Mouse (Mus musculus) neural tube, embryonic 11.5 days (tissue): ENCODE measurements at regions not wholly inside any gene's neighbourhood (a gene's known extent, or its start where the extent isn't known, plus 50 kb on each side); places are given as distances from the start of the nearest gene placed in this dataset.
A peak's percentile ranks its signal among the peaks of the same experiment; 100 is the strongest.

Experiments
- ATAC-seq: fragments of 200-750 bp; cut with Nextera tagmentation; 2 replicates; pipeline ENCODE4 v1.8.0; 2017; ENCODE audit warnings: moderate number of reproducible peaks, mild to moderate bottlenecking, moderate TSS enrichment, moderate library complexity; ENCODE audit not compliant: insufficient read depth, low FRiP score, low TSS enrichment
- DNase-seq: peaks from one replicate; pipeline ENCODE4 v3.0.0-alpha.2; 2015; ENCODE audit warnings: low spot score
- H3K27ac ChIP-seq: fragments of 300-500 bp; sonication (generic); 2 replicates; pipeline ENCODE4 v1.5.1; 2014; ENCODE audit warnings: low read depth, mild to moderate bottlenecking, low read length
- H3K27me3 ChIP-seq: fragments of 300-500 bp; sonication (generic); 2 replicates; pipeline ENCODE4 v1.6.1; 2014; ENCODE audit warnings: mild to moderate bottlenecking, low read length, mixed read lengths; ENCODE audit not compliant: control insufficient read depth, insufficient read depth
- H3K36me3 ChIP-seq: fragments of 300-500 bp; sonication (generic); 2 replicates; pipeline ENCODE4 v1.6.1; 2014; ENCODE audit warnings: mild to moderate bottlenecking, low read length, moderate library complexity, mixed read lengths; ENCODE audit not compliant: control insufficient read depth, insufficient read depth
- H3K4me1 ChIP-seq: fragments of 300-500 bp; sonication (generic); 2 replicates; pipeline ENCODE4 v1.6.1; 2014; ENCODE audit warnings: low read length, mixed read lengths; ENCODE audit not compliant: control insufficient read depth, insufficient read depth
- H3K4me2 ChIP-seq: fragments of 300-500 bp; sonication (generic); 2 replicates; pipeline ENCODE4 v1.6.1; 2014; ENCODE audit warnings: low read depth, mild to moderate bottlenecking, moderate library complexity
- H3K4me3 ChIP-seq: fragments of 300-500 bp; sonication (generic); 2 replicates; pipeline ENCODE4 v1.5.1; 2014; ENCODE audit warnings: low read depth, low read length
- H3K9ac ChIP-seq: fragments of 300-500 bp; sonication (generic); 2 replicates; pipeline ENCODE4 v1.6.1; 2014; ENCODE audit warnings: mild to moderate bottlenecking, low read length
- H3K9me3 ChIP-seq: fragments of 300-500 bp; sonication (generic); 2 replicates; pipeline ENCODE4 v1.6.1; 2016; ENCODE audit warnings: low read length; ENCODE audit not compliant: control insufficient read depth
- WGBS: fragments of 180-500 bp; shearing (Covaris S2); extraction: QIAGEN DNeasy Blood & Tissue Kit; methylation state at CpG from one replicate; pipeline ENCODE4 v1.1.7; 2014; 5-methylcytosine and 5-hydroxymethylcytosine counted together

DNA sequence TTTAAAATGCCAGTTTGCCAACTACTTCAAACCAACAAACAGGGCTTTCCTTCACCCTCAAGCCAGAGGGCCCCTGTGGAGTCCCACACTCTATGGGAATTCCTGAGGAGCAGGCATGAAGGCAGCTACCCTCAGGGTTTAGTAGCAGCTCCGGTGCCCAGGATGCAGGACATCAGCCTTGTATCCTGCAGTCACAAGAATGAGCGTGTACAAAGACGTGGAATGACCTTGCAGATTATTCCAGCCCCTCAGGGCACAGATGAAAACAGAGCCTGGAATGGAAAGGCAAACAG is 143.2 kb upstream of the Car8 start:
- Histone ChIP-seq H3K27ac (no peak overlapping the region), H3K4me1 (peaks cover 6% of the 10 kb centered on the region; the same call in 1 of the 2 replicates), H3K9me3 (no peaks in the 10 kb centered on the region), H3K4me3 (no peak overlapping the region), H3K9ac (no peak overlapping the region), H3K36me3 (no peaks in the 10 kb centered on the region), H3K4me2 (no peak overlapping the region), H3K27me3 (no peaks in the 10 kb centered on the region)
- ATAC-seq, result no peak
- DNase-seq, result no peak
- WGBS, result 54% methylated on average over 3 of the region's 3 CpGs

DNA sequence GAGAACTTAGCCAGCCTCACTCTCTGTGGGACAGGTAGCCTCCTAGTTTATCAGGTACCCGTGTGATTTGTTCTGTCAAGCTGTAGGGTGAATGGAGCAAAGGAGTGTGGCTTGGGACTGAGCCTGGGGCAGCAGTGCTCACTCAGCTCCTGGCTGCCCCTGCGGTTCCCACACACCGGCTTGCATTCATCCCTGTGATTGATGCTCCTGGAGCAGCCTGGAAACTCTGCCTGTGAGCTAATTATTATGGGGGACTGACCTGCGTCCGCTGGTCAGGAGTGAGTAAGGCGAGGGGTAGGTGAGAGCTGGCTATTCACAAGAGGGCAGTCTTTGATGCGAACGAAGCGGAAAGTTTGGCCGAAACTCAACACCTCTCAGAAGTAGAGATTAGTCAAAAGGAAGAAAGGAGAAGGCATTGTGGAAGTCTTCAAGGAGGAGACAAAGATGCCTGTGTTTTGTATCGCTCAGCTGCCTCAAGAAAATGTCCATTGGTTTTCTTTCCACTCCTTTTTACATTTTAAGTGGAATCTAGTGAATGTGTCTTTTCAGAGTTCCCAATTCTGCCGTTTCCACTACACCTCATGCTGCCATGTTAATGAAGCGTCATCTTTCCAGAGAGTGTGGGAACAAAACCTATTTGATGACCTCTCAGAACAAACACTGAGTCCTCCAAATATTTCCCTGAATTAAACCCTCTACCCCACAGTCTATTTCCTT is 142.7 kb upstream of the Car8 start:
- Histone ChIP-seq H3K4me2 (no peak overlapping the region), H3K27me3 (no peaks in the 10 kb centered on the region), H3K4me3 (no peak overlapping the region), H3K27ac (no peak overlapping the region), H3K36me3 (no peaks in the 10 kb centered on the region), H3K4me1 (peaks cover 6% of the 10 kb centered on the region; the same call in 1 of the 2 replicates), H3K9ac (no peak overlapping the region), H3K9me3 (no peaks in the 10 kb centered on the region)
- no peak for ATAC-seq
- no peak for DNase-seq
- 32% methylated on average over 13 of the region's 13 CpGs for whole genome bisulfite sequencing

DNA sequence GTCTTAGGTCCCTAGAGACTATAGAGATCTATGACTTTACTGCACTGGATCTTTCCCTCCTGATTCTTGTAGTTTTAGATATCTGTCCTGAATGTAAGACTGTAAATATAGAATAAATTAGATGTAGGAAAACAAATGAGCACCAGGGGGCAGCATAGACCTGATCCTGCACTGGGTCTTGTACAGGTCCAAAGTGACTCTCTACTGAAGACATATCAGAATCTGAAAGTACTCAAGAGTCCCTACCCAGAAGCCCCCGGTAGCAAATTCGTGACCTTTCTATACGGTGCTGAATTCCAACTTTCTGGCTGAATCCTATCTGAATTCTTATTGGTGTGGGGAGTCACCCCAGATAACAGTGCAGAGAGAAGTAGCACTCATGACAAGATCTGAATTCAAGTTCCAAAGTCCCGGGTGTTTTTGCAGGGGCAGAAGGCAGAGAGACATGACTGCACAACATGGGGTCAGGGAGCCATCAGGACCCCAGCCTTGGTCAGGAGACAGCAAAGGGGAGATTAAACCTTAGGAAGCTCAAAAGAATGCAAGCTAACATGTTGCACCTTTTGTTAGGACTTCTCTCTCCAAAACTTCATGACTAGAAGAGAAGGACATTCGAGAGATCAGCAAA is 142.0 kb upstream of the Car8 start:
- WGBS, result 59% methylated on average over 5 of the region's 5 CpGs
- Histone ChIP-seq H3K4me1 (peaks cover 6% of the 10 kb centered on the region; the same call in 1 of the 2 replicates), H3K9me3 (no peaks in the 10 kb centered on the region), H3K36me3 (no peaks in the 10 kb centered on the region), H3K27me3 (no peaks in the 10 kb centered on the region), H3K9ac (no peak overlapping the region), H3K4me3 (no peak overlapping the region), H3K27ac (no peak overlapping the region), H3K4me2 (no peak overlapping the region)
- DNase-seq, result peak; percentile 40
- peak; percentile 77 for ATAC-seq

DNA sequence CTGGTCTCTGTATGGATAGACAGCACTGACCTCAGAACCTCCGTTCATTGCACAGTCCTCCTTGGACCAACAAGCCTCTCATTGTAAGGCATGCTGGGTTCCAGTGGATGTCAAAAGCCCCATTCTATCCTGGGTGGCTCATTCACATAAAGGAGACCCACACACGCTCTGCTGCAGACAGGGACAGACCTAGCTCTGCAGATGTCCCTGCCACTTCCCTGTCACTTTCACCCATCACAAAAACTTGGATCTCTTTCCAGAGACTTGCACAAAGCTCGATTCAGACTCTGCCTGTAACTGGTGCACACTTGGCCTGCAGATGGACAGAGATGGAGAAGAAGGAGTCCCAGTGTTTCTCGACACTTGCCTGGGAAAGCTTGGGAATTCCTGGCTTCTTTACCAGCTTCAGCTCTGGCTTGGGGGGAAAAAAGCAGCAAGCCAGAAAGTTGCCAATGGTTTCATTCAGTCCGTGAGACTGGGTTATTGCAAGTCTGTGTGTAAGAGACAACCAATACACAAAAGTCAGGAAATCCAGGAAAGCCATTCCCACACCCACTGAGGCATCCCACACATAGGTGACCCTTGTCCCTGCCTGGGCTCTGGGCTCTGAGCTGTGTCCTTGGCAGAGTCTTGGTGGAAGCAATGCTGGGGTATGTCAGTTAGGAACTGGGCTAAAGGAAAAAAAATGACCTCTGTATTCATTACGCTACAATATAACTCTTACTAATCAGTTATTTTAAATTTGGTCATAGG is 136.1 kb upstream of the Car8 start:
- no peak overlapping the region for H3K4me3 ChIP-seq
- ATAC-seq, result no peak
- H3K9ac ChIP-seq, result no peak overlapping the region
- no peak overlapping the region for H3K27ac ChIP-seq
- H3K4me1 ChIP-seq, result no peaks in the 10 kb centered on the region
- H3K27me3 ChIP-seq, result no peaks in the 10 kb centered on the region
- no peak for DNase-seq
- H3K9me3 ChIP-seq, result no peaks in the 10 kb centered on the region
- no peaks in the 10 kb centered on the region for H3K36me3 ChIP-seq
- H3K4me2 ChIP-seq, result no peak overlapping the region
- WGBS, result 81% methylated on average over 6 of the region's 6 CpGs

DNA sequence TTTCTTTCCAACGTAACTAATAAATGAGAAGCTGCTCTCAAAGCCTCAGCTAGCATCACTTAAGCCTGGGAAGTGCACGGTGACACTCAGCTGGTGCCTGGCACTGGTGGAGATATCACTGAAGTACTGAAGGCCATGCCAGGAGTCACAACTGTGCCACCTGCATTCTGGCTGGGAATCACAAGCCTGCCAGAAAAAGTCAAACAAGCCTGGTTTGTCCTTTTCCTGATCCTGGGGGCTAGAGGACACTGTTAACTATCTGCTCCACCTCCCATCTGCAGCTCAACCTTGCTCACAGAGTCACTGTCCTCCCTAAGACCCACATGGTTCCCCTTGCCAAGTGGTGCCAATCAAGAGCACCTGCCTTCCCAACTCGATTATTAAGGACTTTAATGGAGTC is 135.2 kb upstream of the Car8 start:
- H3K9ac ChIP-seq, result no peak overlapping the region
- 79% methylated on average over 3 of the region's 3 CpGs for WGBS

DNA sequence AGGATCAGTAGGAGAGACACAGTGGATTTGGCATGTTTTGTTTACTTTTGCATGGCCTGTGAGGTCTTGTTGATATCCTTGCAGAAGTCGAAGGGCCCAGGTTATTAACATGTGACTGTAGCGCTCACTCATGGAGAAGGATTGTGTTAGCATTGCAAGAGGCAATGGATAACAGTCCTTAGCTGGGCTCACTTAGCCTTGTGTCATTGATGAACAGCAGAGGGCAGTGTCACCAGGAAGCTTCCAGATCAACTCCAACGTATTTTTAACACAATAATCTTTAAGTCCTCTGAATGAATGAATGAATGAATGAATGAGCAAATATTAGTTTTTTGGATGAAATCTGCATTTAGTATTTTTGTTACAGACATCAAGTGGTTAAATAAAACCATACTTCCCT is 133.2 kb upstream of the Car8 start:
- Histone ChIP-seq H3K9me3 (no peaks in the 10 kb centered on the region), H3K4me1 (no peaks in the 10 kb centered on the region), H3K27me3 (no peaks in the 10 kb centered on the region), H3K4me2 (no peak overlapping the region), H3K9ac (no peak overlapping the region), H3K4me3 (no peak overlapping the region), H3K36me3 (no peaks in the 10 kb centered on the region), H3K27ac (no peak overlapping the region)
- no peak for DNase-seq
- no peak for ATAC-seq
- 63% methylated on average over 3 of the region's 3 CpGs for WGBS

More for the DNA sequence above, 135.2 kb upstream of the Car8 start:
- no peak overlapping the region for H3K4me2 ChIP-seq
- H3K4me1 ChIP-seq, result no peaks in the 10 kb centered on the region
- H3K27me3 ChIP-seq, result no peaks in the 10 kb centered on the region
- H3K9me3 ChIP-seq, result no peaks in the 10 kb centered on the region
- no peak overlapping the region for H3K4me3 ChIP-seq
- ATAC-seq (no peak), DNase-seq (no peak)
- H3K27ac ChIP-seq, result no peak overlapping the region
- no peaks in the 10 kb centered on the region for H3K36me3 ChIP-seq

DNA sequence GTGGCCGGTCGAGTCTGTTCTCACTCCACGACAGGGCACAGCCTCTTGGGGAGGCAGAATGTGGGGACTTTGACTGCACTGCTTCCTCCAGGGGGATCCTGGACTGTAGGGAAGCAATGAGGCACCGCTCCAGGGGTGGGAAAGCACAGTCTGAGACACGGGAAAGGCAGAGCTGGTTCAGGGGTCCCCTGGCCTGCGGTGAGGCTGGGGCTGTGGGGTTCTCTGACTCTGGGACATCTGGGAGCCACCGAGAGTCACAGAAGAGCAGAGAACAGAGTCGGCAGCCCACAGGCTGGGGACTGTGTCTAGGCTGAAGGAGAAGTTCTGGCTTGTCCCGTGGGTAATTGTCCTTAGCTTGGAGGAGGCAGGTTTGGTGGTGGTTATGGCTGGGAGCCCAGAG is 131.9 kb upstream of the Car8 start:
- 75% methylated on average over 9 of the region's 9 CpGs for WGBS

DNA sequence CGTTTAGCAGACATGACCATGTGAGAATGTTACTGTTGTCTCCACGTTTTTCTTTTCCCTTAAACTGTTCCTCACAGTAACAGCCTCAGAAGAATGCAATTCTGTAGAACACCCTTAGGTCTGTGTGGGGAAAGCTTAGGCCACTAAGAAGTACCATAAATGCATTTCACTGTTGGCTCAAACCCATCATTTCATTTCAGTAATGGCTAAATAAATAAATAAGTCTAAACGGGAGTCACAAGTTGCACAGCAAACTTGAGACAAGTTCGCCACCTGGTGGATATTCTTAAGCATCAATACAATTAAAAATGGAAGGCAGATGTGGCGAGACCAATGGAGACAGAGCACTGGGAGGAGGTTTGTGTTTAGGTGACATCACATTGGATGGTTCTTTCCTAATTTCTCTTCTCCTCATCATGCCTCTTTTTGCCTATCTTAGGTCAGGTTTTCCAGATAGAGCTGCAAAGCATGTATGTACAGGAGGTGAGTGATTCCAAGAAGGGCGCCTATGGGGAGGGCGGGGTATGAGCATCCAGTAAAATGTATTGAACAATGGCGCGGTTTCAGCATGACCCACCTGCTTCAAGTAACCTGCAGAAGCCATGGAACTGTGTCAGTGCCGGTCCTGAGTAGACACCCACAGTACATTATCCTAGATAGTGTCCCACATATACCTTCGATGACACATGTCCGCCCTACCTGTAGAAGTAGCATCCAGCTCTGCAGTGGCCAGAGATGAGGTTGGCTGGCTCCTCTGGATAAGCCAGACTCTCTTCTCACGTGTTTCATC is 128.8 kb upstream of the Car8 start:
- Histone ChIP-seq H3K27me3 (no peaks in the 10 kb centered on the region), H3K9me3 (no peaks in the 10 kb centered on the region), H3K9ac (no peak overlapping the region), H3K4me1 (no peaks in the 10 kb centered on the region), H3K27ac (no peak overlapping the region), H3K4me3 (no peak overlapping the region), H3K36me3 (no peaks in the 10 kb centered on the region), H3K4me2 (no peak overlapping the region)
- 64% methylated on average over 13 of the region's 13 CpGs for WGBS
- peak; percentile 48; the same call in 1 of the 2 replicates for ATAC-seq
- DNase-seq, result peak; percentile 30

More for the DNA sequence above, 131.9 kb upstream of the Car8 start:
- ATAC-seq, result no peak
- Histone ChIP-seq H3K4me3 (no peak overlapping the region), H3K4me1 (no peaks in the 10 kb centered on the region), H3K9me3 (no peaks in the 10 kb centered on the region), H3K27me3 (no peaks in the 10 kb centered on the region), H3K27ac (no peak overlapping the region), H3K36me3 (no peaks in the 10 kb centered on the region), H3K9ac (no peak overlapping the region), H3K4me2 (no peak overlapping the region)
- no peak for DNase-seq
